Mouse (Mus musculus) limb, embryonic 11.5 days (tissue): Measurements from ENCODE around the gene Pnkp. TPM values are rescaled to one million over a fixed set of nuclear protein-coding genes. Genes with fewer than 3 reads are reported as not detected.

Experiments
- ATAC-seq: fragments of 200-750 bp; cut with Nextera tagmentation; 2 replicates; pipeline ENCODE4 v1.8.0; 2017; ENCODE audit warnings: low read depth; ENCODE audit not compliant: insufficient number of reproducible peaks, low FRiP score, low TSS enrichment
- DNase-seq: peaks from one replicate; pipeline ENCODE4 v3.0.0-alpha.2; 2015; ENCODE audit warnings: low spot score
- H3K27ac ChIP-seq: fragments of 300-500 bp; sonication (generic); replicated peaks from 2 replicates; pipeline ENCODE4 v1.5.1; 2014; ENCODE audit warnings: low read depth, mild to moderate bottlenecking, low read length
- H3K27me3 ChIP-seq: fragments of 300-500 bp; sonication (generic); 2 replicates; pipeline ENCODE4 v1.6.1; 2014; ENCODE audit warnings: mild to moderate bottlenecking, low read length, mixed read lengths; ENCODE audit not compliant: control insufficient read depth, insufficient read depth
- H3K36me3 ChIP-seq: fragments of 300-500 bp; sonication (generic); 2 replicates; pipeline ENCODE4 v1.6.1; 2014; ENCODE audit warnings: mild to moderate bottlenecking, low read length, moderate library complexity, mixed read lengths; ENCODE audit not compliant: control insufficient read depth, insufficient read depth
- H3K4me1 ChIP-seq: fragments of 300-500 bp; sonication (generic); 2 replicates; pipeline ENCODE4 v1.6.1; 2014; ENCODE audit warnings: low read length, mixed read lengths; ENCODE audit not compliant: control insufficient read depth, insufficient read depth
- H3K4me2 ChIP-seq: fragments of 300-500 bp; sonication (generic); 2 replicates; pipeline ENCODE4 v1.6.1; 2014; ENCODE audit warnings: low read depth, mild to moderate bottlenecking, moderate library complexity; ENCODE audit not compliant: severe bottlenecking
- H3K4me3 ChIP-seq: fragments of 300-500 bp; sonication (generic); 2 replicates; pipeline ENCODE4 v1.5.1; 2014; ENCODE audit warnings: low read depth, low read length
- H3K9ac ChIP-seq: fragments of 300-500 bp; sonication (generic); 2 replicates; pipeline ENCODE4 v1.6.1; 2014; ENCODE audit warnings: mild to moderate bottlenecking, low read length
- H3K9me3 ChIP-seq: fragments of 300-500 bp; sonication (generic); 2 replicates; pipeline ENCODE4 v1.6.1; 2016; ENCODE audit warnings: low read length; ENCODE audit not compliant: control insufficient read depth
- WGBS: fragments of 180-500 bp; shearing (Covaris S2); extraction: QIAGEN DNeasy Blood & Tissue Kit; methylation state at CpG from one replicate; pipeline ENCODE4 v1.1.7; 2014; 5-methylcytosine and 5-hydroxymethylcytosine counted together
- microRNA counts: library from miRNA; unstranded; fragments of <30 nt; microRNA quantifications from one replicate; lab custom pipeline; 2016
- microRNA-seq: library from miRNA; unstranded; fragments of <30 nt; microRNA quantifications from one replicate; pipeline ENCODE4, GENCODE M21; 2016
- polyA plus RNA-seq: library from polyadenylated mRNA; unstranded; fragments of >200 nt; fragmentation: Nextera tagmentation; extraction: Ambion mirVana; gene quantifications from 2 replicates; pipeline ENCODE4 v1.2.1, GENCODE M21; 2014

Gene Pnkp
- polyA plus RNA-seq, 1 experiment from 2014 or later: 31.2 TPM

- peaks cover 4% of the 10 kb centered on the region; the same call in 1 of the 2 replicates for H3K36me3 ChIP-seq
- no peak overlapping the region for H3K27ac ChIP-seq
- H3K4me3 ChIP-seq: no peak overlapping the region
Measured at GRCm38 (mm10) chr7:44898607-44899006, 41.7 kb downstream of the Pnkp start.

GRCm38 (mm10) chr7:44900632-44901031 lies 43.7 kb downstream of the Pnkp start:
- Histone ChIP-seq H3K27me3 (no peaks in the 10 kb centered on the region), H3K4me2 (no peak overlapping the region), H3K9ac (no peak overlapping the region), H3K36me3 (peaks cover 22% of the 10 kb centered on the region), H3K9me3 (no peaks in the 10 kb centered on the region), H3K4me1 (peaks cover 14% of the 10 kb centered on the region), H3K4me3 (no peak overlapping the region), H3K27ac (0 out of 2 replicates have a peak overlapping the region, but pooled peaks have one; percentile 22)
- WGBS: 90% methylated on average over 11 of the region's 11 CpGs
- DNase-seq (no peak), ATAC-seq (no peak)

More at GRCm38 (mm10) chr7:44898607-44899006, 41.7 kb downstream of the Pnkp start:
- Histone ChIP-seq H3K27me3 (no peaks in the 10 kb centered on the region), H3K4me1 (peaks cover 14% of the 10 kb centered on the region), H3K4me2 (peak overlapping the region; percentile 22; the same call in 1 of the 2 replicates), H3K9ac (no peak overlapping the region), H3K9me3 (no peaks in the 10 kb centered on the region)
- ATAC-seq (no peak), DNase-seq (no peak)
- 43% methylated on average over 19 of the region's 19 CpGs for WGBS

GRCm38 (mm10) chr7:44901230-44901722 lies 44.3 kb downstream of the Pnkp start:
- Histone ChIP-seq H3K4me2 (peak overlapping the region; percentile 56), H3K27ac (peak overlapping the region; percentile 42; the same call in 1 of the 2 replicates), H3K9ac (no peak overlapping the region; the same call in 1 of the 2 replicates), H3K36me3 (peaks cover 26% of the 10 kb centered on the region), H3K27me3 (no peaks in the 10 kb centered on the region), H3K4me1 (peaks cover 14% of the 10 kb centered on the region), H3K9me3 (no peaks in the 10 kb centered on the region), H3K4me3 (peak overlapping the region; percentile 12)
- 15% methylated on average over 21 of the region's 21 CpGs for WGBS
- DNase-seq (peak; percentile 80), ATAC-seq (peak; percentile 15; the same call in 1 of the 2 replicates)

- Histone ChIP-seq H3K4me1 (peaks cover 10% of the 10 kb centered on the region), H3K4me3 (no peak overlapping the region), H3K27ac (no peak overlapping the region), H3K9me3 (no peaks in the 10 kb centered on the region), H3K36me3 (peaks cover 35% of the 10 kb centered on the region), H3K9ac (no peak overlapping the region), H3K27me3 (no peaks in the 10 kb centered on the region), H3K4me2 (no peak overlapping the region)
- WGBS: 90% methylated on average over 20 of the region's 20 CpGs
- DNase-seq (no peak), ATAC-seq (no peak)
Measured at GRCm38 (mm10) chr7:44905430-44905829, 48.5 kb downstream of the Pnkp start.

- Histone ChIP-seq H3K4me3 (no peak overlapping the region), H3K4me2 (no peak overlapping the region), H3K9ac (no peak overlapping the region), H3K9me3 (no peaks in the 10 kb centered on the region), H3K36me3 (peaks cover 32% of the 10 kb centered on the region), H3K27me3 (no peaks in the 10 kb centered on the region), H3K4me1 (no peaks in the 10 kb centered on the region), H3K27ac (no peak overlapping the region)
- DNase-seq: no peak
- no peak for ATAC-seq
- 89% methylated on average over 15 of the region's 15 CpGs for WGBS
Measured at GRCm38 (mm10) chr7:44908706-44909476, 52.0 kb downstream of the Pnkp start.

MicroRNAs encoded within 50 kb of the gene (microRNA counts, 519-probe panel; counts per million panel counts)
- microRNA mmu-miR-707 (lab: Ali Mortazavi, UCI): not detected

Small RNA genes within 50 kb of the gene (microRNA-seq; reads per million reads assigned to microRNA genes)
- gene Mir707: not detected

Other genes with a start within 250 kb of the Pnkp start
- gene Myh14, start 186.3 kb upstream of the Pnkp start, polyA plus RNA-seq: 1.9 and 2.1 TPM in 2 replicates
- not detected in 2 replicates for gene Izumo2, start 148.4 kb upstream of the Pnkp start, polyA plus RNA-seq
- gene Vrk3, start 108.7 kb upstream of the Pnkp start, polyA plus RNA-seq: 36.8 and 38.2 TPM in 2 replicates
- gene Zfp473, start 106.1 kb upstream of the Pnkp start, polyA plus RNA-seq: 3.2 and 3.8 TPM in 2 replicates
- gene Nup62, start 41.1 kb upstream of the Pnkp start, polyA plus RNA-seq: 81.7 and 82.6 TPM in 2 replicates
- gene Il4i1, start 40.8 kb upstream of the Pnkp start, polyA plus RNA-seq: 1.1 TPM in 2 replicates
- 2.1 and 2.3 TPM in 2 replicates for gene Atf5, start 40.5 kb upstream of the Pnkp start, polyA plus RNA-seq
- 38.6 and 63.4 TPM in 2 replicates for gene Akt1s1, start 8.1 kb upstream of the Pnkp start, polyA plus RNA-seq
- gene Tbc1d17, start 8.1 kb upstream of the Pnkp start, polyA plus RNA-seq: 60.9 and 69.0 TPM in 2 replicates
- gene Ptov1, start 12.6 kb downstream of the Pnkp start, polyA plus RNA-seq: 410 and 427 TPM in 2 replicates
- 79.2 and 80.5 TPM in 2 replicates for gene Med25, start 35.6 kb downstream of the Pnkp start, polyA plus RNA-seq
- gene Fuz, start 38.9 kb downstream of the Pnkp start, polyA plus RNA-seq: 14.8 and 16.0 TPM in 2 replicates
- 77.0 and 78.8 TPM in 2 replicates for gene Ap2a1, start 72.4 kb downstream of the Pnkp start, polyA plus RNA-seq
- gene Tsks, start 86.1 kb downstream of the Pnkp start, polyA plus RNA-seq: 0.13 TPM in 1 of 2 replicates, not detected in the other
- 17.5 and 22.1 TPM in 2 replicates for gene Cpt1c, start 117.7 kb downstream of the Pnkp start, polyA plus RNA-seq
- gene Prmt1, start 129.4 kb downstream of the Pnkp start, polyA plus RNA-seq: 332 and 334 TPM in 2 replicates
- 73.9 and 83.5 TPM in 2 replicates for gene Irf3, start 140.5 kb downstream of the Pnkp start, polyA plus RNA-seq
- gene Bcl2l12, start 141.6 kb downstream of the Pnkp start, polyA plus RNA-seq: 91.7 and 91.9 TPM in 2 replicates
- gene Scaf1, start 159.2 kb downstream of the Pnkp start, polyA plus RNA-seq: 52.0 and 60.3 TPM in 2 replicates
- gene Rras, start 160.8 kb downstream of the Pnkp start, polyA plus RNA-seq: 20.8 and 21.0 TPM in 2 replicates
- gene Prr12, start 195.7 kb downstream of the Pnkp start, polyA plus RNA-seq: 18.5 and 20.0 TPM in 2 replicates
- 70.2 and 73.9 TPM in 2 replicates for gene Nosip, start 205.3 kb downstream of the Pnkp start, polyA plus RNA-seq
- 22.1 and 24.6 TPM in 2 replicates for gene Prrg2, start 205.5 kb downstream of the Pnkp start, polyA plus RNA-seq
- 220 and 245 TPM in 2 replicates for gene Rcn3, start 235.1 kb downstream of the Pnkp start, polyA plus RNA-seq
- 8.0 and 9.8 TPM in 2 replicates for gene Fcgrt, start 246.7 kb downstream of the Pnkp start, polyA plus RNA-seq